In the genomic region with DNA sequence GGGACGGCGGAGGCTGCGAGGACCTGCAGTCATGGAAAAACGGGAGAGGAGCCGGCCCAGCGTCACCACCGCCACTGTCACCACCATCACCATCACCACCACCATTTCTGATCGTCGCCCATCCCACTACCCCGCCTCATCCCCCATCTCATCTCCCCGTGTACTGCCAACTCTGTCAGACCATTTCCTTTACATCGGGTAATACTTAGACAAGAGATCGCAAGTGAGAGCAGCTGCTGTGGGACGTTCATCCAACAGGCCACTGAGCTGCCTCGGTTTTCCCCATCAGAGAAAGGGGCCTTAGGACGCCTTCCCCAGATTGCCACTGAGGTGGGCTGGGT, we compare ENCODE assay signal across 8 mouse cellular contexts. TPM values are rescaled to one million over a fixed set of nuclear protein-coding genes. Genes with fewer than 3 reads are reported as not detected.
DNase-seq lines count a peak whose midpoint lies in the region; ATAC-seq and TF ChIP-seq lines count a peak whose summit lies in the region.

No protein-coding gene starts in this region.

- TF ChIP-seq CTCF in ES-Bruce4 (IDR thresholded peaks at IDR 0.05; ENCODE audit: low read depth, low read length), result no peak

- peak overlapping the region; percentile 87 for H3K4me3 ChIP-seq in ES-Bruce4 (ENCODE audit: low read depth, low read length)
- peak overlapping the region; percentile 71 for H3K4me3 ChIP-seq in forebrain, embryonic 15.5 days
- peak overlapping the region; percentile 54 for H3K4me3 ChIP-seq in liver, embryonic 13.5 days (replicated peaks)

- DNase-seq in heart, adult 11 months, result peak; percentile 66
- DNase-seq in heart, adult 18-20 months, result no peak
- no peak for DNase-seq in liver, embryonic 13.5 days
- DNase-seq in adrenal gland, postnatal 25 days, result no peak
- DNase-seq in left cerebral cortex, adult 9 months (ENCODE audit: low spot score in 2 of 2), result no peak
- no peak for DNase-seq in spleen, postnatal 4 days (ENCODE audit: low spot score in 2 of 2)

- H3K36me3 ChIP-seq in ES-Bruce4 (ENCODE audit: control insufficient read depth, insufficient read depth, low read length, poor library complexity, severe bottlenecking), result no peaks in the 10 kb centered on the region
- no peaks in the 10 kb centered on the region for H3K36me3 ChIP-seq in forebrain, embryonic 15.5 days
- no peaks in the 10 kb centered on the region for H3K36me3 ChIP-seq in liver, embryonic 13.5 days

- H3K9me3 ChIP-seq in ES-Bruce4 (replicated peaks; ENCODE audit: control insufficient read depth, insufficient read depth, low read length, poor library complexity, severe bottlenecking), result no peaks in the 10 kb centered on the region
- H3K9me3 ChIP-seq in forebrain, embryonic 15.5 days, result no peaks in the 10 kb centered on the region
- no peaks in the 10 kb centered on the region for H3K9me3 ChIP-seq in liver, embryonic 13.5 days (replicated peaks)

- TF ChIP-seq EP300 in ES-Bruce4 (IDR thresholded peaks at IDR 0.05; ENCODE audit: insufficient read depth, low read depth, low read length), result no peak

- no peak for TF ChIP-seq POLR2A in ES-Bruce4 (IDR thresholded peaks at IDR 0.05; ENCODE audit: insufficient read depth, low read length)

- H3K27ac ChIP-seq in ES-Bruce4 (ENCODE audit: insufficient read depth, low read length), result no peak overlapping the region
- H3K27ac ChIP-seq in forebrain, embryonic 15.5 days (replicated peaks), result peak overlapping the region; percentile 94
- H3K27ac ChIP-seq in liver, embryonic 13.5 days, result no peak overlapping the region

- H3K4me1 ChIP-seq in ES-Bruce4 (ENCODE audit: control insufficient read depth, insufficient read depth, low read length), result no peaks in the 10 kb centered on the region
- peaks cover 20% of the 10 kb centered on the region for H3K4me1 ChIP-seq in forebrain, embryonic 15.5 days
- H3K4me1 ChIP-seq in liver, embryonic 13.5 days (replicated peaks), result no peaks in the 10 kb centered on the region

- H3K4me2 ChIP-seq in forebrain, embryonic 15.5 days (replicated peaks), result peak overlapping the region; percentile 57
- H3K4me2 ChIP-seq in liver, embryonic 13.5 days, result peak overlapping the region; percentile 65

- peak; percentile 64 for ATAC-seq in forebrain, embryonic 15.5 days (replicated peaks)
- ATAC-seq in liver, embryonic 13.5 days (ENCODE audit: low read depth), result no peak

- peak overlapping the region; percentile 73 for H3K9ac ChIP-seq in ES-Bruce4 (ENCODE audit: low read depth, poor library complexity, severe bottlenecking)
- peak overlapping the region; percentile 96 for H3K9ac ChIP-seq in forebrain, embryonic 15.5 days (replicated peaks)
- peak overlapping the region; percentile 43; the same call in 1 of the 2 replicates for H3K9ac ChIP-seq in liver, embryonic 13.5 days

- WGBS in forebrain, embryonic 15.5 days, result 2% methylated on average over 13 of the region's 16 CpGs
- 2% methylated on average over 16 of the region's 16 CpGs for WGBS in liver, embryonic 13.5 days (ENCODE audit: insufficient replicate concordance)

- peaks cover 14% of the 10 kb centered on the region for H3K27me3 ChIP-seq in ES-Bruce4 (ENCODE audit: control insufficient read depth, insufficient read depth, low read length, poor library complexity, severe bottlenecking)
- no peaks in the 10 kb centered on the region for H3K27me3 ChIP-seq in forebrain, embryonic 15.5 days
- peaks cover 48% of the 10 kb centered on the region for H3K27me3 ChIP-seq in liver, embryonic 13.5 days

RNA-seq across cellular contexts. Expression of a gene that starts 0.8 kb away (rescaled TPM):
- not detected for total RNA-seq in heart, adult 18-20 months (2021)
- 0.42 and 0.49 TPM in 2 replicates for polyA plus RNA-seq in ES-Bruce4 (2011; ENCODE audit: insufficient read depth, insufficient read length, low read depth, missing spikeins)
- 35.3 and 36.9 TPM in 2 replicates for polyA plus RNA-seq in forebrain, embryonic 15.5 days (2015; fragmentation: Nextera tagmentation; extraction: Ambion mirVana)
- polyA plus RNA-seq in liver, embryonic 13.5 days (2015; fragmentation: Nextera tagmentation; extraction: Ambion mirVana), result 0.24 and 0.36 TPM in 2 replicates
- total RNA-seq in adrenal gland, postnatal 25 days (2021), result 1.8 and 2.0 TPM in 2 replicates

Comparison
In these comparisons a context has a peak if more than half of its experiments do, and no peak if none do; other contexts are left out.
1. H3K9ac ChIP-seq: peak in every context shown above with its lines; median percentile 96 in forebrain, embryonic 15.5 days; 73 in ES-Bruce4; 43 in liver, embryonic 13.5 days.
2. RNA of a gene that starts 0.8 kb away (polyA plus RNA-seq): 35.3 to 36.9 TPM in forebrain, embryonic 15.5 days; 0.42 to 0.49 TPM in ES-Bruce4 and 0.24 to 0.36 TPM in liver, embryonic 13.5 days; every median in the first group is over 10 times any median in the second.
3. Peak in every context shown above with its lines, with median percentiles within 50 percentile points of each other: H3K4me3 ChIP-seq.